Mouse (Mus musculus) 3134 (cell line): Measurements from ENCODE around the gene Enpp5.

Experiments used
- DNase-seq: peaks from one replicate; pipeline ENCODE4 v3.0.0-alpha.2; 2011; ENCODE audit warnings: low spot score; ENCODE audit not compliant: insufficient read length; ENCODE audit errors: extremely low read depth

Gene Enpp5

DNA sequence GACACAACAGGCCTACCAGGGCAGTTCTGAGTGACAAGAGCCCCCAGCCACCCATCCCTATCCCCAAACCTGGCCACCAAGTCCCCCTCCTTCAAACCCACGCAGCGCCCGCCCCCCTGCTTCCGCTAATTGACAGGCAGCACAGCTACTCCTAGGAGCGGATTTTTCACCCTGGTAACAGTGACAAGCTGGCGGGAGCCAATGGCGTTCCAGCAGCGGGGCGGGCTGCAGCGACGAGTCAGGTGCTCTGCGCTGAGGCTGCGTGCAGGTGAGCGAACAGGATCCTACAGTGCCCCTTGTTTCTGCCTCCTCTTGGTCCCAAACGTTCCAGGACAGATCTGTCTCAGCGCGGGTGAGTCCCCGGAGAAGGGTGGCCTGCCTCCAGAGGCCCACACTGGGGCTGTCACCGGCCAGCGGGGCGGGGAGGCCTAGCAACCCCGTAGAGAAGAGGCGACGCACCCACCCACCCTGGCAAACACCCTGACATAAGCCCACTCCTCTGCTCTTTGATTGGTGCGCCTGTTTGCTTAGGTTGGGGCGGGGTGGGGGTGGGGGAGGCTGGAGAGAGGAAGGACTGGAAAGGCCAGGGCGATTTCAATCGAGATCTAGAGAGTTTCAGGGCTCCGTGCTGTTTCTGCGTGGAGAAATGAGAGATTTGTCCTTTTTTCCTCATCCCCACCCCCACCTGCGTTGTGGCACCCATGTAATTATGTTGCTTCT is at the start of gene Enpp5:
Enpp5 (plus strand) TSS at position 183 of the 720 bp plus-strand sequence.
- DNase-seq: peak; percentile 67

DNA sequence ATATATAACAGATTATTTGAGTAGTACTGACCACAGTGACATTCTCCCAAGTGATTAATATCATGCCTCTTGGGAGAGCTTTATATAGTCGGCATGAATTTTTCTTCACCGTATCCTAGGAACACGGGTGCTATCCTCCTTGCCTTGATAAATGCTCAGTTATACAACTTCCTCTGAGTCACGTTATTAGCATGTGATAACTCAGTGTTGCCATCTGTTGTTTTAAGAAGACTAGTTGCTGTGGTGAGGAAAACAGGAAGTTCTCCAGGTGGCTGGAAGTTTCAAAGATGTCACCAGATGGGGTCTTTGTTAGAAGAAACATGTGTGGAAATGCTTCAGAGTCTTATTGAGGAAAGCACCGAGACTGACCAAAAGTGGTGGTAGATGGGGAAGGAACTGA is 49.0 kb upstream of the Enpp5 start:
- DNase-seq: peak; percentile 73

DNA sequence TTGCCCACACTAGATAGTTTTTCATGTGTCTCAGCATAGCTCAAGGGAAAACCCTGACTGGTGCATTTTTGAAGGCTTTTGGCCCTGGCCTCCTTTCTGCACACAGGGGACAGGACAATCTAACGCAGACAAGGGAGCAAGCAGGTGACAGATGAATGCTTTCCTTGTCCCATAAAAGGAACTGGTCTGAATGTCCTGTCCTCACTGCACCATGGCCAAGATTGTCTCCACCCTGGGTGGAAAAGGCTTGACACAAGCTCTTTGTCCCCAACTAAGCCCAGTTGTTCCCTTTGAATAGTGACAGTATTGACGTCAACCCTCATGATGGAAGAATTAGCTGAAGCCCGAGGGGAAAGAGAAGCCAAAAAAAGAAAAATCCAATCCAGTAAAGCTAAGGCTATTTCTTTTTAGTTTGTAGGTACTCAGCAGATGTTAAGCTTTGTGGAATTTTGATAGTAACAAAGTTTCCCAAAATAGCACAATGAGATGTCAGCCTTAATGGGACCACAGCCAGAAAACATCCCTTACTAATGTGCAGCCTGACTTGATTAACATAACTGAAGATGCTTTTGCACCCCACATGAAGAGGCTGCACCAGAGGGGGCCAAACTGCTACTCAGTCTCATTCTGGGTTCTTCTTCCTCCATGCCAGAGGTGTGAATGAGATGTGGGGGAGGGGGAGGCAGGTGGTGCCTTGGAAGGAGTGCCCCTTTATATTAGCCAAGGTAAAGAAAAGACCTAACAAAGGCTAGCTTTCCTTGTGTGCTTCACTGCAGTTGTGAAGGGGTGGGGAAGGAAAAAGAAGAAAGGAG is 47.6 kb upstream of the Enpp5 start:
- no peak for DNase-seq

DNA sequence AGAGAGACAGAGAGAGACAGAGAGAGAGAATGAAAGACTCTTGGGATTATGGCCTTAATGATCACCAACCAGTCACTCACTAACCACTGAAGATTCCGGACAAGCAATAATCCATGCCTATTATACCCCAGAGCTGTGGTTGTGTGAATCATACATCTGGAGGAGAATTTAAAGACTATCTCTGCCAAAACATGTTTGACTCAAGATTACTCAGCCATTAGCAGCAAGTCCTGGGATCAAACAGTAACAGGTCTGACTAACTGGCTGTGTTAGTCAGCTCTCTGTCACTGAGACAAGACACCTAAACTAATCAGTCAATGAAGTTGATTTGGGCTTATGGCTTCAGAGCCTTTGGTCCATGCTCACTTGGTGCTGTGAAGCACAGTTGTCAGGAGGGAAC is 43.6 kb upstream of the Enpp5 start:
- DNase-seq: peak; percentile 77

DNA sequence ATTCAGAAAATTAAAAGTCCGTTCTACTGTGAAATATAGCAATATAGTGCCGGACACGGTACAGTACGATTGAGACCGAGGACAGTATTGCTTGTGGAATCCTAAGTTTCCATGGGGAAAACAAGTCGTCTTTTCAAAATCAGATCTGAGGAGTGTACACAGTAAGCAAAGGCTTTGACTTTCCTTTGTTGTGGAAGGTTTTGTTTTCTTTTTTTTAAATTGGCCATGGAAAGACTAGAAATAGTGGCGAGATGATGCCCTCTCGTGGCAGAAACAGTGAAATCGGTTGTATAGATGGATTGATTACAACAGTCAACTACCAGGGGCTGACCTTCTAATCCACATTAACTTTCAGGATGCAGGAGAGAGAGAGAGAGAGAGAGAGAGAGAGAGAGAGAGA is 40.0 kb upstream of the Enpp5 start:
- peak; percentile 31 for DNase-seq

DNA sequence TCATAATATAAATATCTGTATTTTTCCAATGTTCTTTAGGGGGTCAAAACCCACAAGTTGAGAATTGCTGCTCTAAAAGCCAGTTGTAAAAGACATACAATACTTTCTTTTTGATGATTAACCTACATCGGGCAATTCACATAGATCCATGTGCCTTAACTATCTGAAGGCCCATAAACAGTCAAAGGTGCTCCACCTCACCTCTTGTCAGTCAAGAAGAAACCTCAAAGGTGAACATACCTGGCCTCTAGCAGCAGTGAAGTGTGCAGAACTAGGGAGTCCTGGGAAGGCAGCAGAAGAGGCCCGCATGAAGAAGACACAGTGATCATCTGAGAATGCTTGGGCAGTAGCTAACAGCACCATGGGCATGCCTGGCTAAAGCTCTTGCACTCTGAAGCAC is 38.2 kb upstream of the Enpp5 start:
- no peak for DNase-seq

DNA sequence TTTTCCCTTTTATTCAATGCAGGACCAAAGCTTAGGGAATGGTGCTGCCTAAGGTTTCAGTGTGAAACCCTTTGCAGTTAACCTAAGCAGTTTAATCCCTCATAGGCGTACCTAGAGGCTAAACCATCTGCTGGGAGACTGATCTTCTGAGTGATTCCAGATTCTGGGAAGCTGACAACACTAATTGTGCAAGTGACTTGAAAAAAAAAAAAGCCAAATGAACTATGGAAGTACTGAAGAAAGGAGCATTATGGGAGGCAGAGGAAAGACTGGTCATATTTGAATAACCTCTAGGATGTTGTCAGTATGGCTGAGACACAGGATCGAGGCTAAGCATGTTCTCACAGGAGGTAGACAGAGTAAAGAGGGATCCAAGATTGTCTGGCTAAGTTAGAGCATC is 36.3 kb upstream of the Enpp5 start:
- DNase-seq: no peak

DNA sequence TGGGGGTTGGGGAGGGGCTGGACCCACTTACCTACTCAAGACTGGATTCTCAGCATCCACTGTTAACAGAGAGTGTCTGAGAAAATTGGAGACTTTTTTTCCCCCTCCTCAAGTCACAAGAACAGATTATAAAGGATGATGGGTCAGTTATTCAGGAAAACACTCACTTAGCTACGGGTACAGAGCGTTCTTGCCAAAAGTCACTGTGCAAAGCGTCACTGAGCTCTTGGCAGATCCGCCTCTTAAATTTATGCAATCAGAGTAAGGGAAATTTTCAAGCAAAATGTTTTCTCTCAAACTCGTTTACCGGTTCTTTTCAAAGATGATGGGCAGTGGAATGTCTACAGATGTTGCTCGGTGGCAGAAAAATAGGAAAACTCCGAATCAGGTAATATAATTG is 35.8 kb upstream of the Enpp5 start:
- DNase-seq: no peak

DNA sequence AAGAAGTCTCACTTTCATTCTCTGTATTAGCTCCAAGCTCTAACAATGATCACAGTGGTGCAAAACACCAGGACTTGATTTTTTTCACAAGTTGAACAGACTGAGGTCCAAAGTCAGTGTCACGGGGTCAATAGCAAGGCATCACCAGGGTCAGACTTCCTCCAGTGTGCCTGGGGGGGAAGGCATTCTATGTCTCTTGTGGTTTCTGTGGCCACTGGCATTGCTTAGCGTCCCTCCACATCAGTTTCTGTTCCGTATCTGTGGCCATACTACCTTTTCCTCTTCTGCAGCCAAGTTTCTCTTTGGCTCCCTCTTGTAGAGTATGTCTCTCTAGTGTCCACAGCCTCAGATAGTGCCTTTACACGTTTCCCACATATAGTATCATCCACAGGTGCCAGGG is 25.2 kb upstream of the Enpp5 start:
- no peak for DNase-seq

DNA sequence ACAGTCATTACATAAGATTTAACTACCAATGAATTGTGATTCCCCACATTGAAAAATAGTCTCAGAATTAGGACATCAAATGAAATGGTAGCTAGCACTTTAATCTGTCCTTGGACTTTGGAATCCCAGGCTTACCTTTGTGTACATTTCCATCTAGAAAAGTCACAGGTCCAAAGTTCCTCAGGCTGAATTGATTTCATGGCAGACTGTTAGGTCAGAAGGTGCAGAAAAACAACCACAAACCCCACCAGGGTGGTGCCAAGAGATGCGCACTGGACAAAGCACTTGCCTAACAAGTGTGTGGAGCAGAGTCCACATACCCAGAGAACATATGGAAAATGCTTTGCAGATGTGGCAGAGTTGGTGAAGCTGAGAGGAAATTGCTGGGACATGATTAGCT is 21.5 kb upstream of the Enpp5 start:
- no peak for DNase-seq

DNA sequence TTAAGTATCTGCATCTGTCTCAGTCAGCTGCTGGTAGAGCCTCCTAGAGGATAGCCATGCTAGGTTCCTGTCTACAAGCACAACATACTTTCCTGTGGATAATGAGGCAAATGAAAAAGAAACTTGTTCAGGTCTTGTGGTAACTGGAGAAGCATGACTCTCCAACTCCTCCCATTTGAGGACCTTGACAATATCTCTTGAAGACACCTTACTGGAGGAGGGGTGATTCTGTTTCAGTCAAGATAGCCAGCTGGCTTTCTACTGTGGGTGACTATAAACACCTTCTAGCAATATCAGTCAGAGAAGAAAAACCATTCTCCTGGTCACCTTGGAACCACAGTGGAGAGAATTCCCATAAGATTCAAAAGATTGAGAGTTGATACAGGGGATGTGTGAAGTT is 20.5 kb upstream of the Enpp5 start:
- no peak for DNase-seq

DNA sequence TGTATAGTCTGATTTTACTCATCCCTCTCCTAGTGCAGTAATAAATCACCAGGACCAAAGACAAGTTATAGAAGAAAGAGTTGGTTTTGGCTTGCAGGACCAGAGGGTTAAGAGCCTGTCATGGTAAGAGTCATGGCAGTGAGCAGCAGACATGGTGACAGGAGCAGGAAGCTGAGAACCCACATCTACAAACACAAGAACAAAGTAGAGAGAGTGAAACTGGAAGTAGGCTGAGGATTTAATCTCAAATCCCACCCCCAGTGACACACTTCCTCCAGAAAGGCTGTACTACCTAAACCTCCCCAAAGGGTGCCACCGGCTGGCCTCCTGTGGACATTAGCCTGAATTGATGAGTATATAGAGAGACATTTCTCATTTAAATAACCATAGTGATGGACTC is 17.8 kb upstream of the Enpp5 start:
- DNase-seq: no peak

DNA sequence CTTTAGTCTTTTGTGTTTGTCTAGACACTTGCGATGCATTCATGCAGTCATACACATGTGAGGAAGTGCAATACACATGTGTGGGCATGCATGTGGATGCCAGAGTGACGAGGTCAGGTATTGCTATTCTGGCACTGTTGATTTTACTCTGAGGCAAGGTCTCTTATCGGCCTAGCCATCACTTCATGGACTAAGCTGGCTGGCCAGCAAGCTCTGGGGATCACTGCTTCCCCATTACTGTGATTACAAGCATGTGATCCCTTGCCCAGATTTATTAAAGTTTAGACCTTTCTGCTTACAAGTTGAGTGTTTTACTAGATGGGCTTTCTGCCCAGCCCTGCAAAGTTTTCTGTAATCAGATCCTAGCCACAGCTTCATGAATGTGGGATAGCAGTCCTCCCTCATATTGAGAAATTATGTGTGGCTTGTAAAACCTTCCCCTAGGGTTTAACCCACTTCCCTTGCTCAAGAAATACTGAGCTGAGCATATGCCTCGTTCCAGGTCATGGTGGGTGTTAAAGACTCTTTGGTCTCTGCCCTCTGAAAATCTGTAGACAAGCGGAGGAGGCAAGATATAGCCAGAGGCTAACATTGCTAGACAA is 17.2 kb upstream of the Enpp5 start:
- DNase-seq: no peak

DNA sequence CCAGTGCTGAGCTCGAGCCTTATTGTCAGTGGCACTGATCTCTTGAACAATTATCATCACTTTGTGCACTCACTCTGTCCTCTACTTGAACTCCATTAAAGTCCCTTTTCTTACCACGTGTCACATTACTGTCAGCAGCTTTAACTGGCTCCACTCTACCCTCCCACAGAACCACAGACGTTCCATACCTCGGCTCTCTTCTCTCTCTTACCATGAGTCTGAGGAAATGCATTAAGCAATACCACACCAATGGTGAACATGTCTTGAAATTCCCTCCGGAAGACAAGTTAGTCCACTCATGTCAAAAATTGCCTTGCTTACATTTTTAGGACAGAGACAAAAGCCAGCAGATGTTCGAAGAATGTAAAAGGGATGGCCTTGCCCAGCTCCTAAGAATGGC is 9.7 kb upstream of the Enpp5 start:
- no peak for DNase-seq

DNA sequence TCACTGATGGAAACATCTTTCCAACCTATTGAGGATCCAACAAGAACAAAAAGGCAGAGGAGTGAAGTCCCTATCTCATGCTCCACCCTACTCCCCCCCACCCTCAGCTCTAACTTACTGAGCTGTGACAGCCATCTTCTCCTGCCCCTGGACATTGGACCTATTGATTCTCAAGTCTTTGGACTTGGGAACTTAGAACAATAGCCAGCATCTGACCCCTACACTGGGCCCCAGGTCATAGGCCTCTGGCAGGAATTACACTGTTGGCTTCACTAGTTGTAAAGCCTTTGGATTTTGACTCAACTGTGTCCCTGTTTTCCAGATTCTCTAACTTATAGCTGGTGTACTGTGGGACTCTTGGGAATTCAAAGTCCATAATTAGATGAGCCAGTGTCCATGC is 6.9 kb upstream of the Enpp5 start:
- DNase-seq: no peak

DNA sequence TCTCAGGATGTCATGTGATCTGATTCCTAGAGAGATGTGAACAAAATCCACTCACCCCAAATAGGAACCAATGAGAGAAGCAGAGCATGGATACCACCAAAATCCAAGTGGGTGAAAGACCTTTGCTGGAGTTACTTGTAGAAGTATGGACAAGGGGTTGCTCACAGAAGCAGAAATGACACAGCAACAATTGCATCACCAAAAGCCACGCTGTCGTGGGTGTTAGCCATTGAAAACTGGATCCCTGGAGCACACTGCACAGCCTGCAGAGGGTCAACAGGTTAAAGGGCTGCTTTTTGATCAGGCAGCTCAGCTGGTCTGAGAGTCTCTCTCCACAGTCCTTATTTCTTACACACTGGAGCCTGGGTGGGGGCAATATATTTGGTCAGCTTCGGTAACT is 3.0 kb upstream of the Enpp5 start:
- no peak for DNase-seq

DNA sequence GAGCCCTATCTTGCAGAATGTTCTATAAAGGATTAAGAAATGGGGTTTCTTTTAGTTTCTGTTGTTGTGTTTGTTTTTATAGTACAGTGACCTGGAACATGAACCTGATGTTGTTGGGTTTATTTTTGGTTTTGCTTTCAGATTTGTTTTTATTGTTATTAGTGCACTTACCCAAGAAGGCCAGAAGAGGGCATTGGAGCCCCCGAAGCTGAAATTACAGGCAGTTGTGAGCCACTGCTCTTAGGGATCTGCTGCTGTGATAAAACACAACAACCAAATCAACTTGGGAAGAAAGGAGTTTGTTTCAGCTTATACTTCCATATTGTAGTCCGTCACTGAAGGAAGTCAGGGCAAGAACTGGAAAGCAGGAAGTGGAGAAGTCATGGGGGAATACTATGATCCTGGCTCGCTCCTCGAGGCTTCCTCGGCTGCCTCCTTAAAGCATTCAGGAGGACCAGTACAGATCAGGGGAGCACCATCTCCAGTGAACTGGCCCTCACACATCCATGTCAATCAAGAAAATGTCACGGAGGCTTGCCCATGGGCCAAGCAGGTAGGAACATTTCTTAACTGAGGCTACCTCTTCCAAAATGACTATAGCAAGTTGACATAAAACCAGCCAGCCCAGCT is 2.4 kb upstream of the Enpp5 start:
- peak; percentile 27 for DNase-seq

DNA sequence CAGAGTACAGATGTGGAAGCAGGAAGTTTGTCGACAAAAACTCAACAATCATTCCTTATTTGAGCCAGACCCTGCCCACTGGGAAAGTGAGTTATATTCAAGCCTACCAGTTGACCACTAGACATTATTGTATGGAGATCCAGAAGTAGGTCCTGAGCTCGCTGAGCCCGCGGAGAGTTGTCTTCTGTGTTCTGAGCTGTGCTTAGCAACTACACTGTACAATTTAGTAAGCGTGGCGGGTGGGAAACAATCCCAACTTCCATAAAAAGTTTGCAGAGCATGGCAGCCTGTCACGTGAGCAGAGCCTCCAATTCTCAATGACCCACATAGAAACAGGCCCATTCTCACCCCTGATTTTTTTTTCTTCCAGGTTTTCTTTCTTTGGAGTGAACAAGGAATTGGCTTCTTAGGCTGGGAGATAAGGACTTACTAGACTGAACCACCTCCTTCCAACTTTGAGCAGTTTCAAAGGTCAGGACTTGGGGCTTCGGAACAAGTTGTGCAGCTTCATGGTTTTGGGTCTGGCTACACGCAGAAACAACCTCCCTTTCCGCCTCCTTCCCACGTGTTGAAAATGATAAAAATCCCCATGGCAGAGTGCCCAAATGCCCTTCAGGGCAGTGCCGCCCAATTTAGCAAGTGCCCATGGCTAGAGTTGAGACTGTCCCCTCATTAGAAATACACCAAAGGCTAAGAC is 1.3 kb upstream of the Enpp5 start:
- no peak for DNase-seq

DNA sequence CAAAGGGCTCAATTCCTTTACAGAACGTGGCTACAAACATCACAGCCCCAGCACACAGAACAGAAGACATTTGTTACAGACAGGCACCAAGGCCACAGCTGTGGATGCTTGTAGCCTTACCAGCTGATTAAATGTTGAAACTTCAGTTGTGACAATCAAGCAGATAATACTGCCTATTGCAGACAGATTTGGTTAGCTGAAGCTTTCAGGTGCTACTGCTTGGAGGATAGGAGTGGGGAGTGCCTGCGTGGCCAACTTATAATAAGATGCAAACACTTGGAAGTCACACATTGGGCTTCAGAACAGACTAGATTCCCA is 811 bp upstream of the Enpp5 start:
- no peak for DNase-seq

DNA sequence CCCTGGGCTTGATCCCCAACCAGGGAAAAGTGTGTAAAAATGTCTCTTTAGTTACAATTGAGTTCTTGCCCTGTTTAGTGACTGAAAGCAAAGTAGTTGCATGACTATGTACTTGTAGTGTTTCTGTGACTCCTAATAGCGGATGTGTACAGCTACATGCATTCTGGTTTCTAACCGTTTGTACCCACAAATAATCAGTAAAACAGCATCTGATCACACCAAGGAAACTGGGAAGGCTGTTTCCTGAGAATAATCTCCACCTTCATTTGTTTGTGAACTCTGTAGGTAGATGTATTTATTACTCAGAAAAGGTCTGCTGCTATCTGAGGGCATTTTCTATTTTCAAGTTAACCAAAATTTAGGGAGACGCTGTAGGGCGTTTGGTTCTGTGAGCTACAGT is 4.5 kb downstream of the Enpp5 start:
- no peak for DNase-seq

DNA sequence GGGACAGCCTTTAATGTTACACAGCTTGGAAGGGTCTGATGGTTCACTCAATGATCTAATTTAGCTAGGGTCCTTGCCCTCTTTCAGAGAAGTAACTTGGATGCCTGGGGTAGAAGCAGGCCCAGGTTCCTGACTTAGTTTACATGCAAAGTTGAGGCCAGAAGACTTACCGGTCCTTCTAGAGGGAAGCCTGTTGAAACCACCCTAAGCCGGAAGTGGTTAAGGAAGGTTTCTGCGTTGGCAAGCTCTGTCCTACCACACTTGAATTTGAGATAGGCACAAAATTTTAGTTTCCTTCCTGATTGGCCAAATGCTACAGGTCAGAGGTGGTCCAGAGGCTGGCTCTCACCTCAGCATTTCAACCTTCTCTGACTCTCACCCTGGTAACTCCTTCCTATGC is 9.6 kb downstream of the Enpp5 start:
- no peak for DNase-seq
